Mouse (Mus musculus) heart, embryonic 14.5 days (tissue): ENCODE results near the gene Ggn. TPM values are rescaled to one million over a fixed set of nuclear protein-coding genes. Genes with fewer than 3 reads are reported as not detected.
A peak's percentile ranks its signal among the peaks of the same experiment; 100 is the strongest.

ENCODE experiments used
- ATAC-seq: fragments of 200-750 bp; cut with Nextera tagmentation; 2 replicates; pipeline ENCODE4 v1.8.0; 2017; ENCODE audit warnings: low read depth, moderate TSS enrichment; ENCODE audit not compliant: insufficient number of reproducible peaks, insufficient read depth, low FRiP score
- H3K27ac ChIP-seq, 2 experiments: fragments of 200-500 bp in 1 of 2; fragments of 300-500 bp in 1 of 2; sonication (generic) in 1 of 2; replicated peaks in 1 of 2; 2 replicates each; pipeline ENCODE4 v1.5.1; 2012 to 2014; ENCODE audit warnings: low read depth in 2 of 2, low read length in 2 of 2, control low read depth in 1 of 2, mild to moderate bottlenecking in 1 of 2, mixed read lengths in 1 of 2; ENCODE audit not compliant: control insufficient read depth in 1 of 2, insufficient read depth in 1 of 2
- H3K27me3 ChIP-seq: fragments of 300-500 bp; sonication (generic); 2 replicates; pipeline ENCODE4 v1.6.1; 2014; ENCODE audit warnings: mild to moderate bottlenecking, low read length, control low read depth; ENCODE audit not compliant: control insufficient read depth, insufficient read depth
- H3K36me3 ChIP-seq: fragments of 300-500 bp; sonication (generic); 2 replicates; pipeline ENCODE4 v1.6.1; 2014; ENCODE audit warnings: mild to moderate bottlenecking, control low read depth, low read length, mixed read lengths; ENCODE audit not compliant: control insufficient read depth, insufficient read depth
- H3K4me1 ChIP-seq, 2 experiments: fragments of 200-500 bp in 1 of 2; fragments of 300-500 bp in 1 of 2; sonication (generic) in 1 of 2; 2 replicates each; pipeline ENCODE4 v1.6.1; 2012 to 2014; ENCODE audit warnings: low read length in 2 of 2, control low read depth in 1 of 2, mixed read lengths in 1 of 2; ENCODE audit not compliant: control insufficient read depth in 2 of 2, insufficient read depth in 2 of 2
- H3K4me2 ChIP-seq: fragments of 300-500 bp; sonication (generic); 2 replicates; pipeline ENCODE4 v1.6.1; 2014; ENCODE audit warnings: mild to moderate bottlenecking, low read length
- H3K4me3 ChIP-seq, 2 experiments: fragments of 200-500 bp in 1 of 2; fragments of 300-500 bp in 1 of 2; sonication (generic) in 1 of 2; 2 replicates each; pipeline ENCODE4 v1.5.1; 2012 to 2014; ENCODE audit warnings: low read length in 2 of 2, mild to moderate bottlenecking in 2 of 2, control low read depth in 1 of 2, low read depth in 1 of 2, moderate library complexity in 1 of 2; ENCODE audit not compliant: control insufficient read depth in 1 of 2, insufficient read depth in 1 of 2
- H3K9ac ChIP-seq: fragments of 300-500 bp; sonication (generic); 2 replicates; pipeline ENCODE4 v1.6.1; 2014; ENCODE audit warnings: mild to moderate bottlenecking, low read length
- H3K9me3 ChIP-seq: fragments of 300-500 bp; sonication (generic); 2 replicates; pipeline ENCODE4 v1.6.1; 2016; ENCODE audit warnings: low read length, control low read depth; ENCODE audit not compliant: control insufficient read depth
- WGBS: fragments of 180-500 bp; shearing (Covaris S2); extraction: QIAGEN DNeasy Blood & Tissue Kit; methylation state at CpG from one replicate; pipeline ENCODE4 v1.1.7; 2014; 5-methylcytosine and 5-hydroxymethylcytosine counted together
- polyA plus RNA-seq: library from polyadenylated mRNA; unstranded; fragments of >200 nt; fragmentation: Nextera tagmentation; extraction: Ambion mirVana; gene quantifications from 2 replicates; pipeline ENCODE4 v1.2.1, GENCODE M21; 2014

Ggn gene
- polyA plus RNA-seq, 1 experiment from 2014 or later, result 0.86 TPM

DNA sequence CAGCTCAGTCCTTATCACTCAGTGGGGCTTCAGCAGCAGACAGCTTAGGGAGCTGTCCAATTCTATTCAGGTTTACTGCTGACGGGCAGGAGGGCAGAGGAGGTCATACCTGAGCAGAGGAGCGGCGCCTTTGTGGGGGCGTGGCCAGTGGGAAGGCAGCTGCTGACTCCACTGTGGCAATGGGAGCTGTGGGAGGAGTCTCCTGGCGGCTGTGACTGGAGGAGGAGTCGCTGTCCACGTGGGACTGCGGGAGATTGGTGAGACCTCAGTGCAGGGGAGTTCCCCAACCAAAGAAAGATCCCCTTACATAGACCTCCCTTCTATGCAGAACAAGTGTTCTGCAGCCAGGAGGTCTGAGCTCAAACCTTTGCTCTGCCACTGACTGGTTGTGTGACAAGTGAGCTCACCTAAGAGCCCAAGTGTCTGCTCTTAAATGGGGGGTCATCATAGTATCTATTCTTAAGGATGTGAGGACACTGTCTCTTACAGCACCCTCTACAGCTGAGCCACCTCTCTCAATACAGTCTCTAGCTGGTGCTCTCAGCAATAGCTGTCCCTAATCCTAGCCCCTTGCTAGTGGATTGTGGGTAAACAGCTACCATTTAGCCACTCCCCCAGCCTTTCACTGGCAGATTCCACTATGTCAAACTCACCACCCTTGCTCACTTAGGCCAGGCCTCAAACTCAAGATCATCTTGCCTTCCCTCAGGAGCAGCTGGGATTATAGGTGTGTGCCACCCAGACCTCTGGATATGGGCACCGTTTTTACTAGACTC is 7.1 kb upstream of the Ggn start:
- Histone ChIP-seq H3K4me2 (no peak overlapping the region), H3K27ac (no peak overlapping the region), H3K4me3 (no peak overlapping the region), H3K4me1 (0 out of 4 replicates have a peak, but pooled peaks cover 0 to 5% of the 10 kb centered on the region in 2 experiments), H3K9ac (no peak overlapping the region), H3K27me3 (peaks cover 22% of the 10 kb centered on the region), H3K9me3 (no peaks in the 10 kb centered on the region), H3K36me3 (no peaks in the 10 kb centered on the region)
- ATAC-seq, result peak; percentile 19; the same call in 1 of the 2 replicates
- 18% methylated on average over 9 of the region's 9 CpGs for WGBS

DNA sequence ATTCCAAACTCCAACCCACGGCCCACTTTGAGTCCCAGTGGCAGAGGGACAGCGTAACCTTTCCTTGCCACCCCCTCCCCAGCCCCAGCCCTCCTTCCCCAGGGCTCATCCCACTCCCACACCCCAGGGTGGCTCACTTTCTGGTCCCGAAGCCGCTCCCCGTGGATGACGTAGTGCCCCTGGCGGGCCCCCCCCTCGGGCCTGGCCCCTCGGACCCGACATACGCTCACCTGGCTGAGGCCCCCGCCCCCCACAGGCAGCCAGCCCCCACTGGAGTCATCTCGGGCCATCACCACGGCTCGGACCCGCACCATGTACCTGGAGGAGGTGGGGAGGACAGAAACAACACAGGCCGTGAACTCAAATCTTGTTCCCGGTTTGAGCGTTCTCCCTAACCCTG is 2.4 kb upstream of the Ggn start:
- Histone ChIP-seq H3K27me3 (peaks cover 33% of the 10 kb centered on the region), H3K36me3 (peaks cover 2% of the 10 kb centered on the region; the same call in 1 of the 2 replicates), H3K9me3 (no peaks in the 10 kb centered on the region), H3K4me2 (no peak overlapping the region), H3K27ac (no peak overlapping the region), H3K4me3 (no peak overlapping the region), H3K9ac (no peak overlapping the region), H3K4me1 (peaks cover 21 to 33% of the 10 kb centered on the region in 2 experiments; a peak in 3 of 4 replicates)
- 18% methylated on average over 19 of the region's 19 CpGs for WGBS
- ATAC-seq, result no peak

DNA sequence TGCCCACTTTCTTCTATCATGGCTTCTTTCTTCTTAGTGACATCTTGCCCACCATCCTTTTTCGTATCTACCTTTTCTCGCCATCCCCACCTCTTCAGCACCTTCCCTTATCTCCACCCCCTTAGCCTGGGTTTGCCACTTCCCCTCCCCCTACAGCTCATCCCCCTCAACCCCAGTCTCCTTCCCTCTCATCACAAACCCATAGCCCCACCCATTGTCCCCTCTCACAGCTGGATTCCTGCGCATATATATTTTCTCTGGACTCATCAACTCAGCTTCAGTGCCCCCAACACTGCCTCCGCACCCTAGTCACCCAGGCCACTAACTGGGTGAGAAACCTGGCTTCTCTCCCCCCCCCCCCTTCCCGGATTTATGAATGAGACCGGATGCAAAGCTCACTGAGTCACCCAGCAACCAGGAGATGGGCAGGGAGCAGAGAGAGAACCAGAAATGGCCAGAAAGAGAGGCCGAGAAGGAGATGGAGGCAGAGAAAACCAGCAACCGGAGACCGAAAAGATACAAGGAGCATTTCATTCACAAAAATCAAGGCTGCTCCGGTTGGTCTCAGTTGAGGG is 1.8 kb upstream of the Ggn start:
- no peaks in the 10 kb centered on the region for H3K9me3 ChIP-seq
- peaks cover 7% of the 10 kb centered on the region for H3K36me3 ChIP-seq
- H3K27me3 ChIP-seq, result peaks cover 38% of the 10 kb centered on the region
- H3K27ac ChIP-seq, result no peak overlapping the region
- 4% methylated on average over 10 of the region's 10 CpGs for WGBS
- no peak for ATAC-seq
- peak overlapping the region; percentile 82 for H3K4me2 ChIP-seq
- H3K9ac ChIP-seq, result peak overlapping the region; percentile 71; the same call in 1 of the 2 replicates
- peak overlapping the region; percentile 3 to 60; a peak in 2 of 4 replicates for H3K4me3 ChIP-seq
- H3K4me1 ChIP-seq, result peaks cover 21 to 30% of the 10 kb centered on the region in 2 experiments; a peak in 3 of 4 replicates

DNA sequence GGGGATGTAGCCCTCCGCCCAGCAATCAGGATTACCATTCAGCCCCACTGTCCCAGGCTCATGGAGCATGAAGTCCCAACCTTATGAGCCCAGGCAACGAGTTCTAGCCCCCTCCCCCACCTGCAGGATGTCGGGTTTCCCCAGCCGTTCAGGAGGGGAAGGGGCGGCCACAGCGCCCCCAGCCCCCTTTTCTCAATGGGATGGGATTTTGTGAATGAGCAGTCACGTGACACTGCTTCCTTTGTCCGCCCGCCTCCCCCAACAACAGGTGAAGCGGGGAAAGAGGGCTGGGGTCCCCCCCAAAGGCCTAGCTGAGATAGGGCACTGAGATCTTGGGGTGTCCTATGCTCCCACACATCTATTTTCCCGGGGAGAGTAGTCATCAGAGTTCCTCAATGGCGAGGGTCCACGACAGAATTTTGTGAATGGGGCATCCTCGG is 1.2 kb upstream of the Ggn start:
- H3K27ac ChIP-seq, result no peak overlapping the region
- peak overlapping the region; percentile 60 to 68 for H3K4me3 ChIP-seq
- peaks cover 13% of the 10 kb centered on the region for H3K36me3 ChIP-seq
- WGBS, result 0% methylated on average over 14 of the region's 14 CpGs
- H3K9me3 ChIP-seq, result no peaks in the 10 kb centered on the region
- peaks cover 21 to 30% of the 10 kb centered on the region in 2 experiments; a peak in 3 of 4 replicates for H3K4me1 ChIP-seq
- H3K9ac ChIP-seq, result peak overlapping the region; percentile 71
- H3K27me3 ChIP-seq, result peaks cover 44% of the 10 kb centered on the region
- H3K4me2 ChIP-seq, result peak overlapping the region; percentile 82
- ATAC-seq, result no peak

DNA sequence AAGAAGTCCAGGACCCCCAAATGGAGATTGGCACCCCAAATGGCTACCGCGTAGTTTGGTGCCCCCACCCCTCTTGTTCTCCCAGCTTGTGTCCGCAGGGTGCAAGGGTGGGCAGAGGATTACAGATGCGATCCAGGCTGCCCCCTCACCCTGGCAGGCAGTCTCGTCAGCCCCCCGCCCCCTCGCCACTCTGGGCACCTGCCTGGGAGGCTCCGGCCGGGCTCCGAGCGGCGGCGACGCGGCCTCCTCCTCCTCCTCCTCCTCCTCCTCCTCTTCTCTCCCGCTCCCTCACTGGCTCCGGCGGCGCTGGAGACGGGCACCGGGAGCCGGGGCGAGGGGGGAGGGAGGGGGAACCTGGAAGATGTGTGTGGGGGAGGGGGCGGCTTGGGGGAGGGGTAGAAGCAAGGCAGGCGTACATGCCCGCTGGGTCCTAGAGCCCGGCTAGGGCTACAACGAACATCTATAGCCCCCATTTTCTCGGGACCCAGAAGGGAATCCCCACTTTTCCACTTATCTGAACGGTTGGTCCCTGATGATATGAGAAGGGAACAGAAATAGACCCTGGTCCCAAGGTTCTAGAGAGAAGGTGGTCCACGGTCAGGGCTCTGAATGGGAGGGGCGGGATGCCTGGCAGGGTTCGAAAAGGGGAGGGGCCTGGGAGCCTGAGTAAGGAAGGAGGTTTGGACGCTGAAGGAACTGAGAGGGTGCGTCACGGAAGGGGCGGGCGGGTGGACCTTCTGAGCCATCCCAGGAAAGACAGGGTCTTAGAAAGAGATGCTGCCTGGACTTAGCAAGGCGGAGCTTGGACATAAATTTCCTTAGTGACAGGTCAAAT is 562 bp upstream of the Ggn start:
- Histone ChIP-seq H3K4me2 (peak overlapping the region; percentile 82), H3K4me1 (peaks cover 21 to 30% of the 10 kb centered on the region in 2 experiments; a peak in 3 of 4 replicates), H3K9ac (peak overlapping the region; percentile 71), H3K4me3 (peak overlapping the region; percentile 60 to 68), H3K36me3 (peaks cover 20% of the 10 kb centered on the region), H3K27me3 (peaks cover 46% of the 10 kb centered on the region), H3K27ac (peak overlapping the region in 1 of 2 experiments; percentile 63; a peak in 1 of 4 replicates), H3K9me3 (no peaks in the 10 kb centered on the region)
- under 1% methylated on average over 31 of the region's 39 CpGs for WGBS
- peak; percentile 83 for ATAC-seq

DNA sequence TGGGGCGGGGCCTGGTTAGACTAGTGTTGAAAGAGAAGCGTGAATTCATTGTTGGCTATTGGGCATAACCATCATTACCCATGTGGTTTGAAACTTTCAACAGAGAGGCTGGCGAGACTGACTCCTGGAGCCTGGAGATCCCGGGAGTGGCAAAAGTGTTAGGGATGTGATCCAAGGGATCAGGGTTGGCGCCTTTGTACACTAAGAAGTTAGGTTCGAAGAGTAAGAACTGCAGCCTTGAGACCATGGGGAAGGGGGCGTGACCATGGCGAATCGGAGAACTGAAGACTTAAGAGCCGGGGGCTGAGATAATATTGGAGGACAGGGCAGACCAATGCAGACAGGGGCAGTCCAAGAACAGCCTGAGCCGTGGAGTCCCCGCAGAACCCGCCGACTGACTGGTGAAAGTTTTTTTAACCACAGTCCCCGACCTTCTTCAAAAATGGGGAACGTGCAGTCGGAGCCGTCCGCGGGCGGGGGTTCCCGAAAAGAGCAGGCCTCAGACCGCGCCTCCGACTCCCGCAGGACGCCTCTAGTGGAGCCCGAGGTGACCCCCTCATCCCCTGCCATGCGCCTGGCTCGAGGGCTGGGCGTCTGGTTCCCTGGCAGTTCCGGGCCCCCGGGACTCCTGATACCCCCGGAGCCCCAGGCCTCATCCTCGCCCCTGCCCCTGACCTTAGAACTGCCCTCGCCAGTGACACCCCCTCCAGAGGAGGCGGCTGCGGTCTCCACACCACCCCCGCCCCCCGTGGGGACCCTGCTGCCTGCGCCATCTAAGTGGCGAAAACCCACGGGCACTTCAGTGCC is 948 bp downstream of the Ggn start:
- peaks cover 21 to 30% of the 10 kb centered on the region in 2 experiments; a peak in 3 of 4 replicates for H3K4me1 ChIP-seq
- H3K27ac ChIP-seq, result no peak overlapping the region
- H3K36me3 ChIP-seq, result peaks cover 35% of the 10 kb centered on the region
- ATAC-seq, result no peak
- H3K4me2 ChIP-seq, result peak overlapping the region; percentile 82
- WGBS, result 2% methylated on average over 43 of the region's 43 CpGs
- peak overlapping the region; percentile 65 for H3K9ac ChIP-seq
- no peaks in the 10 kb centered on the region for H3K9me3 ChIP-seq
- peaks cover 46% of the 10 kb centered on the region for H3K27me3 ChIP-seq
- H3K4me3 ChIP-seq, result peak overlapping the region; percentile 60 to 68
